Mouse (Mus musculus): ENCODE measurements around the gene Siglec1. TPM values are rescaled to one million over a fixed set of nuclear protein-coding genes. Genes with fewer than 3 reads are reported as not detected.
"Not testable (repeated sequence)": the region's sequence is repeated elsewhere in the genome, so short reads cannot be mapped to it uniquely, and the experiment has no call there.

Gene Siglec1
- polyA plus RNA-seq, 1 experiment from 2014 or later: 0.10 TPM

GRCm38 (mm10) chr2:131037226-131037990 is 49.2 kb downstream of the Siglec1 start:
- Histone ChIP-seq H3K4me3 (ENCODE audit: low read depth, low read length) (no peak overlapping the region), H3K4me1 (ENCODE audit: control insufficient read depth, insufficient read depth, low read length) (peaks cover 3% of the 10 kb centered on the region; the same call in 1 of the 2 replicates), H3K36me3 (ENCODE audit: control insufficient read depth, insufficient read depth, low read length) (no peaks in the 10 kb centered on the region), H3K27ac (ENCODE audit: low read depth, low read length) (no peak overlapping the region), H3K4me2 (no peak overlapping the region), H3K9me3 (ENCODE audit: control insufficient read depth, low read length) (no peaks in the 10 kb centered on the region), H3K9ac (ENCODE audit: low read length) (no peak overlapping the region), H3K27me3 (ENCODE audit: control insufficient read depth, insufficient read depth, low read length) (peaks cover 27% of the 10 kb centered on the region)
- ATAC-seq (ENCODE audit: low FRiP score): no peak
- no peak for DNase-seq (ENCODE audit: low spot score, missing footprints)
- 76% methylated on average over 17 of the region's 17 CpGs for WGBS

GRCm38 (mm10) chr2:131036757-131037156 is 49.8 kb downstream of the Siglec1 start:
- Histone ChIP-seq H3K4me3 (ENCODE audit: low read depth, low read length) (no peak overlapping the region), H3K36me3 (ENCODE audit: control insufficient read depth, insufficient read depth, low read length) (no peaks in the 10 kb centered on the region), H3K4me2 (no peak overlapping the region), H3K9me3 (ENCODE audit: control insufficient read depth, low read length) (no peaks in the 10 kb centered on the region), H3K27ac (ENCODE audit: low read depth, low read length) (no peak overlapping the region), H3K4me1 (ENCODE audit: control insufficient read depth, insufficient read depth, low read length) (peaks cover 3% of the 10 kb centered on the region; the same call in 1 of the 2 replicates), H3K27me3 (ENCODE audit: control insufficient read depth, insufficient read depth, low read length) (peaks cover 21% of the 10 kb centered on the region), H3K9ac (ENCODE audit: low read length) (no peak overlapping the region)
- ATAC-seq (ENCODE audit: low FRiP score): no peak
- DNase-seq (ENCODE audit: low spot score, missing footprints): no peak

- Histone ChIP-seq H3K4me1 (ENCODE audit: control insufficient read depth, insufficient read depth, low read length) (peaks cover under 1% of the 10 kb centered on the region; the same call in 1 of the 2 replicates), H3K9ac (ENCODE audit: low read length) (no peak overlapping the region), H3K36me3 (ENCODE audit: control insufficient read depth, insufficient read depth, low read length) (no peaks in the 10 kb centered on the region), H3K4me2 (no peak overlapping the region), H3K27ac (ENCODE audit: low read depth, low read length) (no peak overlapping the region), H3K9me3 (ENCODE audit: control insufficient read depth, low read length) (no peaks in the 10 kb centered on the region), H3K4me3 (ENCODE audit: low read depth, low read length) (no peak overlapping the region), H3K27me3 (ENCODE audit: control insufficient read depth, insufficient read depth, low read length) (peaks cover 17% of the 10 kb centered on the region)
- ATAC-seq (ENCODE audit: low FRiP score) (no peak), DNase-seq (ENCODE audit: low spot score, missing footprints) (no peak)
- 83% methylated on average over 2 of the region's 2 CpGs for WGBS
Measured at GRCm38 (mm10) chr2:131036343-131036742, 50.2 kb downstream of the Siglec1 start.

- H3K36me3 ChIP-seq (ENCODE audit: control insufficient read depth, insufficient read depth, low read length); DNase-seq (ENCODE audit: low spot score, missing footprints); ATAC-seq (ENCODE audit: low FRiP score); H3K4me2 ChIP-seq; H3K27me3 ChIP-seq (ENCODE audit: control insufficient read depth, insufficient read depth, low read length); H3K27ac ChIP-seq (ENCODE audit: low read depth, low read length); H3K9me3 ChIP-seq (ENCODE audit: control insufficient read depth, low read length); H3K4me1 ChIP-seq (ENCODE audit: control insufficient read depth, insufficient read depth, low read length); H3K9ac ChIP-seq (ENCODE audit: low read length); H3K4me3 ChIP-seq (ENCODE audit: low read depth, low read length): not testable (repeated sequence)
- 63% methylated on average over 1 of the region's 1 CpGs for WGBS
Measured at GRCm38 (mm10) chr2:131031406-131031805, 55.2 kb downstream of the Siglec1 start.

- H3K9me3 ChIP-seq (ENCODE audit: control insufficient read depth, low read length): no peaks in the 10 kb centered on the region
- H3K4me2 ChIP-seq: no peak overlapping the region
- no peak overlapping the region for H3K9ac ChIP-seq (ENCODE audit: low read length)
- H3K36me3 ChIP-seq (ENCODE audit: control insufficient read depth, insufficient read depth, low read length): no peaks in the 10 kb centered on the region
- no peaks in the 10 kb centered on the region for H3K4me1 ChIP-seq (ENCODE audit: control insufficient read depth, insufficient read depth, low read length)
- DNase-seq (ENCODE audit: low spot score, missing footprints): no peak
- WGBS: 85% methylated on average over 1 of the region's 1 CpGs
- ATAC-seq (ENCODE audit: low FRiP score): no peak
- no peak overlapping the region for H3K4me3 ChIP-seq (ENCODE audit: low read depth, low read length)
- H3K27me3 ChIP-seq (ENCODE audit: control insufficient read depth, insufficient read depth, low read length): no peaks in the 10 kb centered on the region
- H3K27ac ChIP-seq (ENCODE audit: low read depth, low read length): no peak overlapping the region
Measured at GRCm38 (mm10) chr2:131030998-131031397, 55.6 kb downstream of the Siglec1 start.

- Histone ChIP-seq H3K9me3 (ENCODE audit: control insufficient read depth, low read length) (no peaks in the 10 kb centered on the region), H3K9ac (ENCODE audit: low read length) (no peak overlapping the region), H3K4me3 (ENCODE audit: low read depth, low read length) (no peak overlapping the region), H3K27me3 (ENCODE audit: control insufficient read depth, insufficient read depth, low read length) (no peaks in the 10 kb centered on the region), H3K27ac (ENCODE audit: low read depth, low read length) (no peak overlapping the region), H3K4me1 (ENCODE audit: control insufficient read depth, insufficient read depth, low read length) (no peaks in the 10 kb centered on the region), H3K4me2 (no peak overlapping the region), H3K36me3 (ENCODE audit: control insufficient read depth, insufficient read depth, low read length) (no peaks in the 10 kb centered on the region)
- 87% methylated on average over 2 of the region's 2 CpGs for WGBS
- ATAC-seq (ENCODE audit: low FRiP score): no peak
- no peak for DNase-seq (ENCODE audit: low spot score, missing footprints)
Measured at GRCm38 (mm10) chr2:131030561-131030960, 56.0 kb downstream of the Siglec1 start.

GRCm38 (mm10) chr2:131029065-131029935 is 57.3 kb downstream of the Siglec1 start:
- H3K9ac ChIP-seq (ENCODE audit: low read length): no peak overlapping the region
- no peak overlapping the region for H3K27ac ChIP-seq (ENCODE audit: low read depth, low read length)
- no peak for ATAC-seq (ENCODE audit: low FRiP score)

GRCm38 (mm10) chr2:131026941-131027340 is 59.6 kb downstream of the Siglec1 start:
- H3K4me2 ChIP-seq: no peak overlapping the region

More at GRCm38 (mm10) chr2:131029065-131029935, 57.3 kb downstream of the Siglec1 start:
- Histone ChIP-seq H3K27me3 (ENCODE audit: control insufficient read depth, insufficient read depth, low read length) (no peaks in the 10 kb centered on the region), H3K4me1 (ENCODE audit: control insufficient read depth, insufficient read depth, low read length) (no peaks in the 10 kb centered on the region), H3K9me3 (ENCODE audit: control insufficient read depth, low read length) (no peaks in the 10 kb centered on the region), H3K4me3 (ENCODE audit: low read depth, low read length) (no peak overlapping the region), H3K36me3 (ENCODE audit: control insufficient read depth, insufficient read depth, low read length) (no peaks in the 10 kb centered on the region), H3K4me2 (no peak overlapping the region)
- 79% methylated on average over 9 of the region's 9 CpGs for WGBS
- DNase-seq (ENCODE audit: low spot score, missing footprints): no peak

GRCm38 (mm10) chr2:131025230-131025629 is 61.3 kb downstream of the Siglec1 start:
- Histone ChIP-seq H3K4me2 (no peak overlapping the region), H3K27me3 (ENCODE audit: control insufficient read depth, insufficient read depth, low read length) (no peaks in the 10 kb centered on the region), H3K9ac (ENCODE audit: low read length) (no peak overlapping the region), H3K4me3 (ENCODE audit: low read depth, low read length) (no peak overlapping the region), H3K36me3 (ENCODE audit: control insufficient read depth, insufficient read depth, low read length) (no peaks in the 10 kb centered on the region), H3K27ac (ENCODE audit: low read depth, low read length) (no peak overlapping the region), H3K9me3 (ENCODE audit: control insufficient read depth, low read length) (no peaks in the 10 kb centered on the region), H3K4me1 (ENCODE audit: control insufficient read depth, insufficient read depth, low read length) (no peaks in the 10 kb centered on the region)
- ATAC-seq (ENCODE audit: low FRiP score) (no peak), DNase-seq (ENCODE audit: low spot score, missing footprints) (no peak)
- WGBS: 90% methylated on average over 2 of the region's 2 CpGs

More at GRCm38 (mm10) chr2:131026941-131027340, 59.6 kb downstream of the Siglec1 start:
- no peak overlapping the region for H3K27ac ChIP-seq (ENCODE audit: low read depth, low read length)
- no peaks in the 10 kb centered on the region for H3K36me3 ChIP-seq (ENCODE audit: control insufficient read depth, insufficient read depth, low read length)
- ATAC-seq (ENCODE audit: low FRiP score): no peak
- no peak overlapping the region for H3K4me3 ChIP-seq (ENCODE audit: low read depth, low read length)
- WGBS: 82% methylated on average over 3 of the region's 3 CpGs
- no peaks in the 10 kb centered on the region for H3K4me1 ChIP-seq (ENCODE audit: control insufficient read depth, insufficient read depth, low read length)
- H3K9ac ChIP-seq (ENCODE audit: low read length): no peak overlapping the region
- H3K9me3 ChIP-seq (ENCODE audit: control insufficient read depth, low read length): no peaks in the 10 kb centered on the region
- no peaks in the 10 kb centered on the region for H3K27me3 ChIP-seq (ENCODE audit: control insufficient read depth, insufficient read depth, low read length)
- DNase-seq (ENCODE audit: low spot score, missing footprints): no peak

All from midbrain, embryonic 11.5 days (tissue).